Mouse (Mus musculus) CH12.LX (cell line): ENCODE measurements around the gene Helb. TPM values are rescaled to one million over a fixed set of nuclear protein-coding genes. Genes with fewer than 3 reads are reported as not detected.

Experiments
- DNase-seq: peaks from one replicate; pipeline ENCODE4 v3.0.0-alpha.2; 2013; ENCODE audit errors: extremely low read depth
- H3K27ac ChIP-seq: 2 replicates; pipeline ENCODE4 v1.5.1; 2012; ENCODE audit warnings: low read depth, mild to moderate bottlenecking, control low read depth, moderate library complexity; ENCODE audit not compliant: insufficient read depth
- H3K27me3 ChIP-seq: replicated peaks from 2 replicates; pipeline ENCODE3; 2012; ENCODE audit warnings: inconsistent platforms
- H3K36me3 ChIP-seq, 2 experiments: replicated peaks in 1 of 2; 2 replicates each; pipeline versions ENCODE3 to v1.6.1; 2012; ENCODE audit warnings: inconsistent platforms in 1 of 2, low read length in 1 of 2, mild to moderate bottlenecking in 1 of 2, mixed read lengths in 1 of 2, moderate library complexity in 1 of 2; ENCODE audit not compliant: control insufficient read depth in 1 of 2, insufficient read depth in 1 of 2
- H3K4me1 ChIP-seq, 2 experiments: 2 replicates each; pipeline ENCODE4 v1.6.1; 2012; ENCODE audit warnings: inconsistent platforms in 1 of 2, moderate library complexity in 1 of 2; ENCODE audit not compliant: insufficient read depth in 2 of 2, control insufficient read depth in 1 of 2
- H3K4me2 ChIP-seq: 2 replicates; pipeline ENCODE4 v1.6.1; 2012; ENCODE audit warnings: low read depth, mild to moderate bottlenecking, control low read depth; ENCODE audit not compliant: poor library complexity, insufficient read depth, severe bottlenecking
- H3K4me3 ChIP-seq, 3 experiments: fragments of 150-350 bp in 1 of 3; sonication (generic) in 1 of 3; replicated peaks in 1 of 3; 2 replicates each; pipeline versions ENCODE3 to v1.5.1; 2011 to 2012; ENCODE audit warnings: low read depth in 2 of 3, low read length in 2 of 3, mild to moderate bottlenecking in 2 of 3, moderate library complexity in 2 of 3, control low read depth in 1 of 3, improper control_type of control experiment in 1 of 3, inconsistent platforms in 1 of 3, mixed read lengths in 1 of 3; ENCODE audit not compliant: poor library complexity in 1 of 3
- H3K79me2 ChIP-seq: replicated peaks from 2 replicates; pipeline ENCODE4 v1.6.1; 2012; ENCODE audit warnings: mild to moderate bottlenecking, moderate library complexity; ENCODE audit not compliant: control insufficient read depth, poor library complexity, insufficient read depth, severe bottlenecking; ENCODE audit errors: extremely low read depth
- H3K9ac ChIP-seq: 2 replicates; pipeline ENCODE4 v1.6.1; 2012; ENCODE audit warnings: low read depth, mild to moderate bottlenecking, control low read depth, moderate library complexity; ENCODE audit not compliant: insufficient read depth
- H3K9me3 ChIP-seq: replicated peaks from 2 replicates; pipeline ENCODE3; 2012; ENCODE audit warnings: low read length, inconsistent platforms, mixed read lengths
- CHD1 ChIP-seq: IDR thresholded peaks from 2 replicates; pipeline ENCODE4 v1.6.1; 2012; ENCODE audit warnings: low read depth, low read length, improper control_type of control experiment, inconsistent platforms
- CHD2 ChIP-seq: IDR thresholded peaks from 2 replicates; pipeline ENCODE4 v1.6.1; 2011; ENCODE audit warnings: low read length, improper control_type of control experiment
- CTCF ChIP-seq, 2 experiments: IDR thresholded peaks in 1 of 2; conservative IDR thresholded peaks in 1 of 2; 2 replicates each; pipeline ENCODE4 v1.5.1; 2011 to 2012; ENCODE audit warnings: low read depth in 2 of 2, low read length in 2 of 2, improper control_type of control experiment in 1 of 2, inconsistent platforms in 1 of 2, mild to moderate bottlenecking in 1 of 2, moderate library complexity in 1 of 2
- MAFK ChIP-seq: IDR thresholded peaks from 2 replicates; pipeline ENCODE4 v1.6.1; 2011; ENCODE audit warnings: low read length, improper control_type of control experiment; ENCODE audit not compliant: insufficient replicate concordance
- NRF1 ChIP-seq: IDR thresholded peaks from 2 replicates; pipeline ENCODE4 v1.6.1; 2014; ENCODE audit warnings: low read depth, mild to moderate bottlenecking, inconsistent platforms, low read length, improper control_type of control experiment, moderate library complexity
- RAD21 ChIP-seq: IDR thresholded peaks from 2 replicates; pipeline ENCODE4 v1.6.1; 2011; ENCODE audit warnings: low read depth, mild to moderate bottlenecking, low read length, improper control_type of control experiment, moderate library complexity
- SIN3A ChIP-seq: IDR thresholded peaks from 2 replicates; pipeline ENCODE4 v1.6.1; 2012; ENCODE audit warnings: low read length, improper control_type of control experiment, inconsistent platforms
- SMC3 ChIP-seq: IDR thresholded peaks from 2 replicates; pipeline ENCODE4 v1.6.1; 2011; ENCODE audit warnings: low read depth, low read length, improper control_type of control experiment
- UBTF ChIP-seq: IDR thresholded peaks from 2 replicates; pipeline ENCODE4 v1.6.1; 2012; ENCODE audit warnings: low read depth, mild to moderate bottlenecking, inconsistent platforms, low read length, improper control_type of control experiment, moderate library complexity
- USF2 ChIP-seq: conservative IDR thresholded peaks from 2 replicates; pipeline ENCODE4 v1.6.1; 2011; ENCODE audit warnings: low read depth, low read length, improper control_type of control experiment
- ZMIZ1 ChIP-seq: IDR thresholded peaks from 2 replicates; pipeline ENCODE4 v1.6.1; 2012; ENCODE audit warnings: low read depth, mild to moderate bottlenecking, inconsistent platforms, low read length, improper control_type of control experiment
- dilution Hi-C: fragments of 300-500 bp; cut with MboI; formaldehyde crosslinking; loops from 2 replicates; pipeline ENCODE4 v1.14.3; 2020; ENCODE audit warnings: low sequenced_read_pairs; ENCODE audit not compliant: extremely low pct_unique_long_range_greater_than_20kb, extremely low pct_ligation_motif_present
- in situ Hi-C: fragments of 300-500 bp; cut with MboI; formaldehyde crosslinking; loops from 3 replicates; pipeline ENCODE4 v1.14.3; 2019; ENCODE audit warnings: low sequenced_read_pairs, low pct_ligation_motif_present, low pct_unique_long_range_greater_than_20kb, mixed read lengths
- polyA plus RNA-seq: library from polyadenylated mRNA; unstranded; fragments of >175 nt; gene quantifications from 2 replicates; pipeline ENCODE4 v1.2.1, GENCODE M21; 2012; ENCODE audit warnings: low read depth; ENCODE audit not compliant: insufficient read length
- total RNA-seq, 2 experiments: library from RNA; depleted of rRNA; stranded (reverse); fragments of 300-350 nt in 1 of 2; fragments of >200 nt in 1 of 2; gene quantifications; 2 replicates each; pipeline ENCODE4 v1.2.3; 2012 to 2014

Gene Helb
- total and polyA plus RNA-seq, 3 experiments, result 15.6 to 22.0 (median 16.4) TPM

GRCm38 (mm10) chr10:120130621-120131020 is 17.8 kb upstream of the Helb start:
- Histone ChIP-seq H3K27me3 (no peaks in the 10 kb centered on the region), H3K79me2 (no peaks in the 10 kb centered on the region), H3K4me3 (no peak overlapping the region), H3K4me1 (peaks cover under 1 to 6% of the 10 kb centered on the region in 2 experiments; a peak in 3 of 4 replicates), H3K27ac (no peak overlapping the region), H3K4me2 (no peak overlapping the region), H3K9ac (no peak overlapping the region), H3K9me3 (no peaks in the 10 kb centered on the region), H3K36me3 (no peaks in the 10 kb centered on the region)
- dilution Hi-C loops, result no loop called here
- in situ Hi-C loops, result no loop called here
- TF ChIP-seq SIN3A (no peak), CTCF (conservative IDR thresholded peaks at IDR 0.05 in 1 of 2, IDR thresholded peaks at IDR 0.05 in 1 of 2; ENCODE audit: low read depth in 2 of 2, low read length in 2 of 2) (peak; percentile 49 to 64), SMC3 (peak; percentile 27; the same call in 1 of the 2 replicates), RAD21 (peak; percentile 41)
- DNase-seq, result peak; percentile 52

DNA sequence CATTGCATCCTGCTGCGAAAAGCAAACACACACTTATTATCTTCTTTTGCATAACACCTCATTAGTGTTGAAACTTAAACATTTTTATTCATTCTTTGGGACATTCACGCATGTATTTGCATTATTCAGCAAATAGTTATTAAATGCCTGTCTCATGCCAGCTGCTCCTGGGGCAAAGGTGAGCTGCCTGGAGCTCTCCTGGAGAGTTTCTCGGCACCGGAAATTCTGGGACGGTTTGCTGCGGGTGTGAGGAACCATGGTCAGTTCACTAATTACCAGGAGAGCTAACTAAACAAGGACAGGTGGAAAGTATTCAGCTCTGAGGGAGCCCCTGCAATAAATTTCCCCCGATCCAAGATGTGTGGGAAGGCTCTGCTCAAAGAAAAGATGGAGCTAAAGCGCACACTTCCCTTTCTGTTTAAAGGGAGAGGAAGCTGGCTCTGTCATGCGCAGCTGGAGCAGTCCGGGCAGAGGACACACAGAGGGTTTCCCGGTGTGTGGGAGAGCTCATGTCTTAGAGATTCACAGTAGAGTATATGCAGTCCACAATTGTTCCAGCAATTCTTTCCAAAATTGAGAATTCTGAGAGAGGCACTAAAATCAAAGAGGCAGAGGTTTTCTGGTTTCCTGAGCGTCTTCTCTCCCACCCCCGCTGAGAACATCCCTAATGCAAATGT is 16.0 kb upstream of the Helb start:
- H3K27ac ChIP-seq, result no peak overlapping the region

GRCm38 (mm10) chr10:120125465-120125857 is 12.7 kb upstream of the Helb start:
- DNase-seq, result peak; percentile 10
- H3K4me3 ChIP-seq, result no peak overlapping the region
- dilution Hi-C loops, result no loop called here
- no peaks in the 10 kb centered on the region for H3K79me2 ChIP-seq
- no peak overlapping the region for H3K27ac ChIP-seq
- H3K36me3 ChIP-seq, result no peaks in the 10 kb centered on the region
- TF ChIP-seq CHD2 (no peak), MAFK (no peak), SIN3A (no peak), SMC3 (no peak), UBTF (no peak), ZMIZ1 (no peak), CHD1 (no peak)
- H3K4me2 ChIP-seq, result no peak overlapping the region; the same call in 1 of the 2 replicates
- no peaks in the 10 kb centered on the region for H3K9me3 ChIP-seq
- in situ Hi-C loops, result loop anchor here (10.0 kb wide), 2 partner anchors 191 to 321 kb away; no protein-coding TSS in a partner anchor
- H3K9ac ChIP-seq, result no peak overlapping the region
- H3K27me3 ChIP-seq, result no peaks in the 10 kb centered on the region
- H3K4me1 ChIP-seq, result peaks cover 2 to 4% of the 10 kb centered on the region in 2 experiments; a peak in 3 of 4 replicates

More for the DNA sequence above, 16.0 kb upstream of the Helb start:
- H3K4me2 ChIP-seq, result peak overlapping the region; percentile 66; the same call in 1 of the 2 replicates
- no peak for DNase-seq
- no peaks in the 10 kb centered on the region for H3K9me3 ChIP-seq
- dilution Hi-C loops, result no loop called here
- TF ChIP-seq NRF1 (peak; percentile 64), USF2 (no peak)
- no peak overlapping the region for H3K4me3 ChIP-seq
- no peak overlapping the region for H3K9ac ChIP-seq
- H3K27me3 ChIP-seq, result no peaks in the 10 kb centered on the region
- H3K36me3 ChIP-seq, result no peaks in the 10 kb centered on the region
- in situ Hi-C loops, result loop anchor here (10.0 kb wide), 2 partner anchors 194 to 324 kb away; no protein-coding TSS in a partner anchor
- peaks cover 4 to 6% of the 10 kb centered on the region in 2 experiments for H3K4me1 ChIP-seq
- H3K79me2 ChIP-seq, result no peaks in the 10 kb centered on the region
